Mouse (Mus musculus): ENCODE measurements around the gene Eif2b1. TPM values are rescaled to one million over a fixed set of nuclear protein-coding genes. Genes with fewer than 3 reads are reported as not detected.
"Not testable (repeated sequence)": the region's sequence is repeated elsewhere in the genome, so short reads cannot be mapped to it uniquely, and the experiment has no call there.

Eif2b1 gene
- 42.0 and 46.2 TPM in 2 replicates for polyA plus RNA-seq (2012; rRNA removed)

DNA sequence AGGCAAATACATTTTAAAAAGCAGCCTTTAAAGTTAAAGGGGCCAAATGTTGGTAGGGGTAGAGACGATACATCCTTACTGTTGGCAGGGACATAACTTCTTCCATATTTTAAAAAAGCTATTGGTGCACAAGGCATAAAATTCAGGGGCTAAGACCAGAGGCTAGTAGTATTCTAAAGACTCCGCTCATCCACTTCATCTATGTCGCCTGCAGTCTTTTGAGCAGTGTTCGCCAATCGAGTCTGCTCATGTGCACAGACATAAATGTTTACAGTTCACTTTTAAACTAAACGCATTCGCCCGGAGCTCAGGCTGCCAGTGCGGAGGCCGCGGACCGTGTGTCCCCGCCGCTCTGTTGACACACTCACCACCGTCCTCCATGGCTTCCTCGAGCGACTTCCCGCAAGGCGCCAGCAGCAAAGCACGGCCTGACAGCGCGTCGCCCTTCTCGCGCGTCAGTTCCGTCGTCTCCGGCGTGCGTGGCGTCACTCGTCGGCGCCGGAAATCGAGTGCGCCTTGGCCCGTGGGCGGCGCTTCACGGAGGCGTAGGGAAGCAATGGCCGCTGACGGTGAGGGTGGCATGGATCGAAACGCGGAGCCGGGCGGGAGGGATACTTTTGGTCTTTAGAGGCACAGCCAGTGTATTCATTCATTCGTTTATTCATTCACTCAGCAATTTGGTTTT lies at the start of gene Eif2b1, which contains the start of gene Gtf2h3:
Gene Eif2b1 (minus strand): TSS at position 499 of the 685 bp plus-strand sequence.
Gene Gtf2h3 (plus strand): TSS at position 508 of the 685 bp plus-strand sequence.
- peak; percentile 85 for DNase-seq (ENCODE audit: low spot score)

DNA sequence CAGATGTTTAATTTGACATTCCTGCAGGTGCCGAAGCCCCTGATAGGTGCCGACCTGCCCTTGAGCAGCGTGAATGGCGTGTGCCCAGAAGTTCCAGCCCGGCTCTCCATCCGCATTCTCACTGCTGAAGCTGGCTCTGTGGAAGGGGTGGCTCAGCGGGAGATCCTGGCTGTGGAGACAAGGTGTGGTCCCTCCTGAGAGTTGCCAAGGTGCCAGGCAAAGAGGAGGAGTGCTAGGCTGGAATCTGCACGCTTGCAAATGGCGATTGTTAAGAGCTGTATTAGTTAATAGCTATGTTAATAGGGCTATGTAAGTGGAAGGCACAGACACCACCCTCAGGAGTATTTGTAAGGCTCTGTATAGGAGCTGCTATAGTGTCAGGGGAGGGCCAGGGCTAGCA lies 45.4 kb upstream of the Eif2b1 start:
- DNase-seq (ENCODE audit: low spot score), result no peak

DNA sequence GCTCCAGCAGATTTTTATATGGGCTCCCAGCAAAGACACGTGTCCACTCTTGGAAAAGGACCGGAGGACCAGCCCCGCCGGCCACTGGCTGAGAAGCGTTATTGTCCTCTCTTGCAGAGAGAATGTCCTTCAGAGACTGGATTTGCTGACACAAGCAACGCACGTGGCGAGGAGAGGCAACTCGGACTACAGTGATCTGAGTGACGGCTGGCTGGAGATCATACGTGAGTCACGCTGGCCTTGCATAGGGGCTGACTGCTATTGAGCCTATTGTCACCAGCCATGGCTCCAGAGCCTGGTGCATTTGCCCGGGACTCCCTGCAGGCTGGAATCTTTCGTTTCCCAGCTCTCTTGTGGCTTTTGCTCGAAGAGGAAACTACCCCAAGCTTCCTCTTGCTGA lies 44.0 kb upstream of the Eif2b1 start:
- no peak for DNase-seq (ENCODE audit: low spot score)

DNA sequence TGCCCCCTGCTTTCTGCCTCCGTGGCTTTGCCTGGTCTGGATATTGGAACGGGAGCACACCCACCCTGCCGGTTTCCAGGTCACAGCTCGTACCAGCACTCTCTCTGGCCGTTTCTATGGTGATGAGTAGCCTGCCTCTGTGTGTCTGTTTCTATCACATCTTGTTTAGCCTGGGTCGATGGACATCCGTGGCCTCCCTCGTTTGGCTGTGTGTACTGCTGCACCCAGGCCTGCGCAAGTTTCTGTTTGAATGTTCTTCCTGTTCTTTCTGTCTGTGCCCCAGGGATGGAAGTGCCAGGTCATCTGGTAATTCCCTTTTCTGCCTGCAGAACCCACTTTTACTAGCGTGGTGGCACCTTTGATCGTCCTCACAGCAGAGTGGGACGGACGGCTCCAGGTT lies 42.4 kb upstream of the Eif2b1 start:
- no peak for DNase-seq (ENCODE audit: low spot score)

DNA sequence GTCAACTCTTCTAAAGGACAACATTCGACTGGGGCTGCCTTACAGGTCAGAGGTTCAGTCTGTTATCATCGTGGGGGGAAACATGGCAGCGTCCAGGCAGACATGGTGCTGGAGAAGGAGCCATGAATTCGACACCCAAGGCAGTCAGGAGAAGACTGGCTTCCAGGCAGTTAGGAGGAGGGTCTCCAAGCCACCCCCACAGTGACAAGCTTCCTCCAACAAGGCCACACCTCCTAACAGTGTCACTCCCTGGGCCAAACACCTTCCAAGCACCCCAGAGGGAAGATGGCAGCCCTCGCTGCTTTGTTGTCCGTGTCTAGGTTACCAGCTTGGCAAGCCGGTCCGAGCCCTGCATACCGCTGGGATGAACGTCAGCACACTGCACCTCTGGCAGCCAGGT lies 39.8 kb upstream of the Eif2b1 start:
- no peak for DNase-seq (ENCODE audit: low spot score)

DNA sequence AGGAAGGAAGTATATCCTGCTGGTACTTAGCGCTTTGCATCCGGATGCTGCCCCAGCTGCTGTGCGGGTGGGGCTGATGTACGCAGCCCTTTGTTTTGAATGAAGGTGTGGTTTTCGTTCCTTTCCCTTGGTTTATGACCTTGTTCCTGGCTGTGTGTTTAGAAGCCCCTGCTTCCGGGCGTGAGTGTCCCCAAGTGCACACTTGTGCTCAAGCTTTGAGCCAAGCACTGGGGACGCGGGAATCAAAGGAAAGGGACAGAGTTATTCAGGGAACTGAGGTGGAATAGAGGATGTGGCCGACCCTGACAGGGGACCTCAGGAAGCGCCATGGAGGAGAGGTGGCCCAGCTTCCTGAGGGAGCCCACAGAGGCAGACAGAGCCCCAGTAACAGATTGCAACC lies 35.8 kb upstream of the Eif2b1 start:
- no peak for DNase-seq (ENCODE audit: low spot score)

DNA sequence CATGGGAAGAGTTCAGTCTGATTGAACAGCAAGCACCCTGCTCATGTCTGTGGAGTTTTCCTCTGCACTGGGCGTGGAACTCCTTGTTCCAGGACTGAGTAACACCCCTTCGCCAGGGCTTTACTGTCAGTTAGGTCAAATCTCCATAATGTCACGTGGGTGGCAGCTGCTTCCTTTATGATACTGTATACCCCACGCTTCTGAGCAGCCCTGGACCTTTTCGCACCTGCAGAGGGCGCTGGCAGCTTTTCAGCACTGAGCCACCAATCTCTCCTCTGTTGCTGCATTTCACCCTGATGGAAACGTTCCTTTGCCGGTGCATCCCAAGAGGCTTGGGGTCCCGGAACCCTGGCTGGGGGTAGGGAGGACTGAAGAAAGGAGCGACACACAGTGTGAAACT lies 32.0 kb upstream of the Eif2b1 start:
- DNase-seq (ENCODE audit: low spot score), result no peak

DNA sequence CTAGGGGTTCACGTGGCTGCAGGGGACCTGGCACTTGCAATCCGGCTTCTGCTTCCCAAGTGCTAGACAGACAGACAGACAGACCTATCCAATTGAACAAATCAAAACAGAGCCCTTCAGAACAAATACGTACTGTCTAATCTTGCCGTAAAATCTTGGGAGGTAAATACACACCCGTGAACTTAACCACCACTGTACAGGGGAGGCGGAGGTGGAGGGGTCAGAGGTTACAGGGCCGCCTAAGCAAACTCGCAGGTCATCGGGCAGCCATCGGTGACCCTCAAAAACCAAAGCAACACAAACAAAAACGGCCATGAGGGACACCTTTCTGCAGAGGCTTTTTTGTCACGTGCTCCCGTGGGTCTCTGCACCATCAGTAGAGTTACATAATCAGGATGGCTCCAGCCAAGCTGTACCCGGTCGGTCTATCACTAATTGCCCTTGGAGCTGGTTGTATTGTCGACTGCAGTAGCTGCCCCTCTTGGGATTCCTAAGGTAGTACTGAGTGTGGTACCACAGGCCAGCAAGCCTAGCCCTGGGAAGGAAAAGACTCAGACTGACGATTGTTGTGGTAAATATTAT lies 26.2 kb upstream of the Eif2b1 start:
- no peak for DNase-seq (ENCODE audit: low spot score)

DNA sequence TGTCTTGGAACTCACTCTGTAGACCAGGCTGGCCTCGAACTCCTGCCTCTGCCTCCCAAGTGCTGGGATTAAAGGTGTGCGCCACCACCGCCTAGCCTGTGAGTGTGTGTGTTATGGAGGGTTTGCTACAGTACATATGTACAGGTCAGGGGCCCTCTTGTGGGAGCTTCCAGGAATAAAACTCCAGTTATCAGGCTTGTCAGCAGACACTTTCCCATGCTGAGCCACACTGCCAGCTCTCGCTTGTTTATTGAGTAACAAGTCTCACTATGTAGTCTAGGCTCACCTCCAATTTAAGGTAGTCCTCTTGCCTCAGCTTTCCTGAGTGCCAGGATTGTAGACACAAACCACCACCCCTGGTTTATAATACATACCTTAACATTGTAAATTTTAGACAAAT lies 25.4 kb upstream of the Eif2b1 start:
- DNase-seq (ENCODE audit: low spot score), result no peak

DNA sequence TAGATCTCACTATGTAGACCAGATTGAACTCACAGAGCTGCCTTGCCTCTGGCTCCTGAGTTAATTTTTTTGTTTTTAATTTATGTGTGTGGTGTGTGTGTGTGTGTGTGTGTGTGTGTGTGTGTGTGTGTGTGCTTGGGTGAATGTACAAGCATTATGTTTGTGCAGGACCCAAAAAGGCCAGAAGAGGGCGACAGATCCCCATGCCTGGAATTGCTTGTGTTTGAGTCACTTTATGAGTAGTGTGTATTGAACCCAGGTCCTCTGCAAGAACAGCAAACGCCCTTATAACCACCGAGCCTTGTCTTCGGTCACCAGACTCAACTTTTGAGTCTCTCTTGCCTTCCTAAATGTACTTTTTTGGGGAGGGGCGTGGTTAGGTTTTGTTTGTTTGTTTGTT lies 23.4 kb upstream of the Eif2b1 start:
- no peak for DNase-seq (ENCODE audit: low spot score)

DNA sequence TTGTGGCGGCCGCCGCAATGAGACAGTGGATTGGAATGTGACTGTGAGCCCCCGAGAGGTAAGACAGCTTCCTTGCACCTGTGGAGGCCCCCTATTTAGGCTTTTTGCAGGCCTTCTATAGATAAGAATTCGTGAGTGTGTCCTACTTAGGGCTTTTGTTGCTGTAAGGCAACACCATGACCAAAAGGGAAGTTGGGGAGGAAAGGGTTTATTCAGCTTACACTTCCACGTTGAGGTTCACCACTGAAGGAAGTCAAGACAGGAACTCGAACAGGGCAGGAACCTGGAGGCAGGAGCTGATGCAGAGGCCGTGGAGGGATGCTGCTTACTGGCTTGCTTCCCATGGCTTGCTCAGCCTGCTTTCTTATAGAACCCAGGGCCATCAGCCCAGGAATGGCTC lies 20.8 kb upstream of the Eif2b1 start:
- DNase-seq (ENCODE audit: low spot score), result not testable (repeated sequence)

DNA sequence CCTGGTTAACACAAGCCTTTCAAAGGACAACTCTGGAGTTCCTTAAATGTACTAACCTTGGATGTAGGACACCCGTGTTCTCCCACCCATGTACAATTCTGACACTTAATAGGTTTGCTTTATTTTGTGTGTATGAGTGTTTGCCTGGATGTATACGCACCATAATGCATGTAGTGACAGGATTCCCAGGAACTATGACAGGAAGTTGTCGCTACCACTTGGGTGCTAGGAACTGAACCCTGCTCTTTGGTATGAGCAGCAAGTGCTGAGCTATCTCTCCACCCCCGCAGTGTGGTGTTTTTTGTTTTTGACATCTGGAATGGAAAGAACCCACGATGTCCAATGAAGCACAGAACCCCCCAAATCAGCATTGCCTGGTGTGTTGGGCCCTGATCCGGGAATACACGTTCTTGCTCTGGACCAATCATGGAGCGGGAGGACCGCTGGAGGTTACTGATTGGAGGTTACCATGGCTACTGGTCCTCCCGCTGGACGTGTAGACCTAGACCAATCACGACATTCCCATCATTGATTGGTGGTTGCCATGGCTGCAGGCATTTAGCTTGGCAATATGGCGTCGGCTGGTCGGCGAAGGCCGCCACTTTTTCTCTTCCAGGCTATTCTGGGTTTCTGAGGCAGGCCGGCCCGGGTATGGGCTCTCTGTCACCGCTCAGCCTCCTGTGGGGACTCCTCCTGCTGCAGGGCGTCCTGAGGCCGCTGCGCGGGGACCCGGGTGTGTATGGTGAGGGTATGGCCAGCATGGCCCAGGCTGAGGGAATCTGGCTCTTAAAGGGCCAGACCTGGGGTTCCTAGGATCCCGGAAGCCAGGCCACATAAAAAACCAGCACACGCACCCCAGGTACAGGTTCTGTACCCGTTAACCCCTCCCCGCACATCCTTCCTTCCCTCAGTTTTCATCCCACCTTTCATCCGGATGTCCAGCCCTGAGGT lies 19.6 kb upstream of the Eif2b1 start:
- peak; percentile 65 for DNase-seq (ENCODE audit: low spot score)

DNA sequence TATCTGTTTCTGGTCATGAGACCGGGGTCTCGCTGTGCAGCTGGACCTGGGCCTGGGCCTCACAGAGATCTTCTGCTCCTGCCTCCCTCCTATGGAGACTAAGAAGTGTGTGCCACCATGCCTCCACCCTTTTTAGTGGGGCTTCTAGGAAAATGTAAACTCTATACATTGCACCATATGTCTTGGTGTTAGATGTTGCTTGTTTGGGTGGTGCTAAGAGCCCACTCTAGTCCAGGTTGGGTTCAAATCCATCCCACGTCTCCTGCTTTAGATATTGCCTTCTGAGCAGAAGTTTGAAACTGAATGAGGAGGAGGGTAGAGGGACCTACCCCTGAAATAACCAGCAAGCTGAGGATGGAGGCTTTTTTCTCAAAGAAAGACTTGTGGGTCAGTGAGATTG lies 13.8 kb upstream of the Eif2b1 start:
- no peak for DNase-seq (ENCODE audit: low spot score)

DNA sequence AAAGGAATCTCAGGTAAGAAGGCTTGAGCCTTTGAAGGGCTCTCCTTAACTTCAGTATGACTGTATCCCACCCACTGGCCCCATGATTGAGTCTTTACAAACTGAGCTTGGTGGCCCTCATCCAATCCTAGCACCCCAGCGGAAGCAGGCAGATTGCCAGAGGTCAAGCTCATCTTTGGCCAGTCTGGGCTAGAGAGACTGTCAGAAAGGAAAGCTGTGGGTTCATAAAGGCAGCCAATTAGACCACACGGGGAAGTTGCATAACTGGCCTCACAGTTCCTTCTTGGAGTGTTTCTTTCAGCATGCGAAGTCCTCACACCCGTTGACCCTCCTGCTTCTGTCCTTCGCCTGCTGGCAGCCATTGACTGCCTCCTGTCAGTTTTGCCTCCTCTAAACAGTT lies 3.6 kb upstream of the Eif2b1 start:
- DNase-seq (ENCODE audit: low spot score), result no peak

DNA sequence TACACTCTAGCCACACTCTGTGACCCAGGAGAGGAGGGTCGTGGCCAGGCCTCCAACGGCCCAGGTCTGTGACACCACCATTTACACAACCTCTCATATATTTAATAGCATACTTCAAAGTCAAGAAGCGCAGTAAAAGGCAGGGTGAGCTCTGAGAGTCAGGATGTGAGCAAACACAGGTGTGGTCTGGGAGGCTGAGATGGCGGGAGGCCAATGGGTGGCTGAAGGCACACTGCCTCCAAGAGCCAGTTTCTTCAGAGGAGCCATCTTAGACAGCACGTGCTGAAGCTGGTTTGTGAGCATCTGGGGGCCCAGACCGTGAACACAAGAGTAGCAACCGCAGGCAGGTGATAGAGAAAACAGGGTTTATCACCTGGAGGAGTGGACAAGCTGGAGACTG lies 3.5 kb downstream of the Eif2b1 start:
- no peak for DNase-seq (ENCODE audit: low spot score)

DNA sequence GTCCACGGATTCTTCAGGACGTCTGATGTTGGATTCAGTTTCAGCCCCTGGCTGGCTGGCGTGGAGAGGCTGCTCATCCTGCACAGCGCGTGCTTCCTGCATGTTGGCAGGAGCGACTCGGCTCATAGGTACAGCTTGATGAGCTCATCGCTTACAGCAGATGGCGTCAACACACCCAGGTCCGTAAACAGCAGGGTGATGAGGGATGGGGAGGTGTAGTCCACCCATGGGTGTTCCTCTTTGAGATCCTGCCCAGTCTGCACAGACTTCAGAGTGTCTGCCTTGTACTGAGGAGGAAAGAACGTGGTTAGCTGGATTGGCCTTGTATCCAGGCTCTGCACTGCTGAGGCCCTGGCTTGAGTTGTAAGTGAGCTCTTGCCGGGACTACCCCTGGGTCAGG lies 7.9 kb downstream of the Eif2b1 start:
- no peak for DNase-seq (ENCODE audit: low spot score)

DNA sequence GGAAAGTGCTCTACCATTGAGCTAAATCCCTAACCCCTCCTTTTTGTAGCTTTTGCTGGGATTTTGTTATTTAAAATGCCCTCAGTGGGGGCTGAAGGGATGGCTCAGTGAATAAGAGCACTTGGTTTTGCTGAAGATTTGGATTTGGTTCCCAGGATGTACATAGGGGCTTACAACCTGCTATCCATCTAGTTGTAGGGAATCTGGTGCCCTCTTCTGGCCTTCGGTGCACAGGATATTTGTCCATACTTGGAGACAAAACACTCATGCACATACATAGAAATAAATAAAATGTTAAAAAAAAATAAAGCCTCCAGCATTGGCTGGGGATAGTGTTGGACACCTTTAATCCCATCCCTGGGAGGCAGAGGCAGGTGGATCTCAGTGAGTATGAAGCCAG lies 23.8 kb downstream of the Eif2b1 start:
- DNase-seq (ENCODE audit: low spot score), result no peak

DNA sequence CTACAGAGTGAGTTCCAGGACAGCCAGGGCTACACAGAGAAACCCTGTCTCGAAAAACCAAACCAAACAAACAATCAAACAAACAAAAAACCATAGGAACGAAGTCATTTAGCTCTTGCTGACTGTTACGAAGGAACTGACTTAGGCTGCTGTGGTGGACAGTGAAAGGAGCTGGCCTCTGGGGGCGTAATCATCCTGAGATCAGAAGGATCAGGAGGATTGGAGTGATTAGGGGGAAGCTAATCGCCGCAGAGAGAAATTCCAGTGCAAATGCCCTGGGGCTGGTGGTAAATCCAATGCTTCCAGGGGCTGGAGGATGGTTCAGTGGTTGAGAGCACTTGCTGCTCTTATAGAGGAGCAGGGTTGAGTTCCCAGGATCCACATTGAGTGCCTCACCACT lies 25.3 kb downstream of the Eif2b1 start:
- no peak for DNase-seq (ENCODE audit: low spot score)

DNA sequence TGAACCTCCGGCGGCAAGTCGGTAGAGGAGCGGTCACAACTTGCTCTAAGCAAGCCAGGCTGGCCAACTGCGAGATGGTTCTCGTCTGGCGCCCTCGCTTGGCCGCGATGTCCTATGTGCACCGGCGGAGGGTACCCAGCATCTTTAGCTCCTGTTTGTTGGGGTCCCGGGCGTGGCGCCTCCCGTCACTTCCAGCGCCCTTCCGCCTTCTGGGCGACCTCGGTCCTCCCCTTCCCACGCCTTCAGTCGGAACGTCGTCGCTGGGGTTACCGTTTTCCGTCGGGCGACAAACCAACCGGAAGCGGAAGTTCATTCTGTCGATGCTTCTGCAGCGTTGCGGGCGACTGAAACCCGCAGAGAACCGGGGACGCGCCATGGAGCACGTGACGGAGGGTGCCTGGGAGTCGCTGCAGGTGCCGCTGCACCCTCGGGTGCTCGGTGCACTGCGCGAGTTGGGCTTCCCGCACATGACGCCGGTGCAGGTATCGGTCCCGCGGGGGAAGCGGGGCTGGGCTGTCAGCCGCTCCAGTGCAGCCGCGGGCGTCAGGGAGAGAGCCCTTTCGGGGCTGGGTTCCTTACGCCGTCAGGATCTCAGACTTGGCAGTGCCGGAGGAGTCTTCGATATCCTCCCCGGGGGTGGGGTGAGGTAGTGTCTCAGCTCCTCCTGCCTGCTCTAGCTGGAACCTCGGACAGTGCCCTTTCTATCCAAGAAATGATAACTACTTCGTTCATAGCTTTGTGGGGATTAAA lies 26.2 kb downstream of the Eif2b1 start, which contains the start of gene Ddx55:
Gene Ddx55 (plus strand): TSS at position 307 of the 750 bp plus-strand sequence.
- peak; percentile 78 for DNase-seq (ENCODE audit: low spot score)

DNA sequence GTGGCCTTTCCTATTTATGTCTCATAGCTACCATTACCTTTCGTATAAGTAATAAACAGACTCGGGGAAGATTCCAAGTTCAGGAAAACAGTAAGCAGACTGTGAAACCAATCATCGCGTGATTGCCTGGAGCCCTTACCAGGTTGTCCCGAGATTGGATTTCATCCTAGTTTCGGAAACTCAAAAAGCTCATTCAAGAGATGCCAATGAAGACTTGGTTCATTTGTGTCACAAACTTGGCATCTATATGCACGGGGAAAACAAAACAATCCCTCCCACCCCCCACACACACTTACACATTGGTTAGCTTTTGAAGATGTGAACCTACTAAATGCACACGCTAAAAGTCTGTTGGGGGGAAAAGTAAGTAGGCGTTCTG lies 26.8 kb downstream of the Eif2b1 start:
- no peak for DNase-seq (ENCODE audit: low spot score)

DNA sequence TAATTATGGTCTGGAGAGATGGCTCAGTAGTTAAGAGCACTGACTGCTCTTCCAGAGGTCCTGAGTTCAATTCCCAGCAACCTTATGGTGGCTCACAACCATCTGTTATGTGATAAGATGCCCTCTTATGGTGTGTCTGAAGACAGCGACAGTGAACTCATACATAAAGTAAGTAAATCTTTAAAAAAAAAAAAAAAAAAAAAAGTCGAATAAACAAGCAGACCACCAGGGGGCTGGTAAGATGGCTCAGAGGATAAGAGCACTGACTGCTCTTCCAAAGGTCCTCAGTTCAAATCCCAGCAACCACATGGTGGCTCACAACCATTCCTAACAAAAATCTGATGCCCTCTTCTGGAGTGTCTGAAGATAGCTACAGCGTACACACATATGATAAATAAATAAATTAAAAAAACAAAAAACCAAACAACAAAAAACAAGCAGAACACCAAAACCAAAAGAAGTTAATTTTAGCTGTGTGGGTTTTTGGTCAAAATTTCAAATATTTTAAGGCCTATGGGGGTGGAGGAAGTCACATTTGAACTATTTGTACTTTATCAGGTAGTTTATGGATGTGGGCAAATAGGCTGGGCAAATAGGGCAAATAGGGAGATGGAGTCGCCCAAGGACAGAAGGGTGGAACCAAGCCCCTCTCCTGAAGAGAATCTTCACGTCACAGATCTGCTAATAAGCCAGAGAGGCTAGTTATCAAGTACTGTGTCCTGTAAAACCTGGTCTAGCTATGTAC lies 27.4 kb downstream of the Eif2b1 start:
- not testable (repeated sequence) for DNase-seq (ENCODE audit: low spot score)
